Mouse (Mus musculus): ENCODE data around the gene Nmrk1.
"Not testable (repeated sequence)": the region's sequence is repeated elsewhere in the genome, so short reads cannot be mapped to it uniquely, and the experiment has no call there.

Gene Nmrk1

GRCm38 (mm10) chr19:18631644-18632219, at the start of gene Nmrk1, which contains the start of gene Ostf1:
Gene Nmrk1, plus strand, starts transcription at chr19:18631950.
Gene Ostf1, minus strand, starts transcription at chr19:18631823.
- in situ Hi-C loops (cut with MboI; ENCODE audit: low sequenced_read_pairs): no loop called here

- in situ Hi-C loops (cut with MboI; ENCODE audit: low sequenced_read_pairs): no loop called here
These were observed 49.5 kb upstream of the Nmrk1 start for GRCm38 (mm10) chr19:18582226-18582625.

- in situ Hi-C loops (cut with MboI; ENCODE audit: low sequenced_read_pairs): no loop called here
These were observed 48.9 kb upstream of the Nmrk1 start for GRCm38 (mm10) chr19:18582887-18583286.

GRCm38 (mm10) chr19:18583706-18584105, 48.0 kb upstream of the Nmrk1 start:
- in situ Hi-C loops (cut with MboI; ENCODE audit: low sequenced_read_pairs): no loop called here

- in situ Hi-C loops (cut with MboI; ENCODE audit: low sequenced_read_pairs): no loop called here
These were observed 47.1 kb upstream of the Nmrk1 start for GRCm38 (mm10) chr19:18584621-18585020.

- in situ Hi-C loops (cut with MboI; ENCODE audit: low sequenced_read_pairs): no loop called here
These were observed 44.6 kb upstream of the Nmrk1 start for GRCm38 (mm10) chr19:18587118-18587517.

- in situ Hi-C loops (cut with MboI; ENCODE audit: low sequenced_read_pairs): no loop called here
These were observed 43.5 kb upstream of the Nmrk1 start for GRCm38 (mm10) chr19:18588243-18588642.

- in situ Hi-C loops (cut with MboI; ENCODE audit: low sequenced_read_pairs): not testable (repeated sequence)
These were observed 42.9 kb upstream of the Nmrk1 start for GRCm38 (mm10) chr19:18588801-18589200.

- in situ Hi-C loops (cut with MboI; ENCODE audit: low sequenced_read_pairs): no loop called here
These were observed 42.5 kb upstream of the Nmrk1 start for GRCm38 (mm10) chr19:18589276-18589675.

- in situ Hi-C loops (cut with MboI; ENCODE audit: low sequenced_read_pairs): no loop called here
These were observed 41.5 kb upstream of the Nmrk1 start for GRCm38 (mm10) chr19:18590234-18590633.

GRCm38 (mm10) chr19:18590942-18591354, 40.8 kb upstream of the Nmrk1 start:
- in situ Hi-C loops (cut with MboI; ENCODE audit: low sequenced_read_pairs): no loop called here

- in situ Hi-C loops (cut with MboI; ENCODE audit: low sequenced_read_pairs): no loop called here
These were observed 38.8 kb upstream of the Nmrk1 start for GRCm38 (mm10) chr19:18592919-18593318.

- in situ Hi-C loops (cut with MboI; ENCODE audit: low sequenced_read_pairs): no loop called here
These were observed 38.0 kb upstream of the Nmrk1 start for GRCm38 (mm10) chr19:18593722-18594121.

- in situ Hi-C loops (cut with MboI; ENCODE audit: low sequenced_read_pairs): no loop called here
These were observed 34.9 kb upstream of the Nmrk1 start for GRCm38 (mm10) chr19:18596876-18597275.

GRCm38 (mm10) chr19:18597772-18598171, 34.0 kb upstream of the Nmrk1 start:
- in situ Hi-C loops (cut with MboI; ENCODE audit: low sequenced_read_pairs): no loop called here

GRCm38 (mm10) chr19:18598265-18598926, 33.4 kb upstream of the Nmrk1 start:
- in situ Hi-C loops (cut with MboI; ENCODE audit: low sequenced_read_pairs): no loop called here

- in situ Hi-C loops (cut with MboI; ENCODE audit: low sequenced_read_pairs): no loop called here
These were observed 32.7 kb upstream of the Nmrk1 start for GRCm38 (mm10) chr19:18599051-18599450.

GRCm38 (mm10) chr19:18599650-18600049, 32.1 kb upstream of the Nmrk1 start:
- in situ Hi-C loops (cut with MboI; ENCODE audit: low sequenced_read_pairs): no loop called here

GRCm38 (mm10) chr19:18600611-18601010, 31.1 kb upstream of the Nmrk1 start:
- in situ Hi-C loops (cut with MboI; ENCODE audit: low sequenced_read_pairs): no loop called here

GRCm38 (mm10) chr19:18603011-18603410, 28.7 kb upstream of the Nmrk1 start:
- in situ Hi-C loops (cut with MboI; ENCODE audit: low sequenced_read_pairs): no loop called here

GRCm38 (mm10) chr19:18607907-18608306, 23.8 kb upstream of the Nmrk1 start:
- in situ Hi-C loops (cut with MboI; ENCODE audit: low sequenced_read_pairs): no loop called here

- in situ Hi-C loops (cut with MboI; ENCODE audit: low sequenced_read_pairs): no loop called here
These were observed 22.8 kb upstream of the Nmrk1 start for GRCm38 (mm10) chr19:18608975-18609374.

- in situ Hi-C loops (cut with MboI; ENCODE audit: low sequenced_read_pairs): no loop called here
These were observed 17.4 kb upstream of the Nmrk1 start for GRCm38 (mm10) chr19:18614337-18614736.

All from CH12F3 (cell line).